Mouse (Mus musculus) frontal cortex, adult 2 months (tissue): ENCODE data around the gene Ralb. TPM values are rescaled to one million over a fixed set of nuclear protein-coding genes. Genes with fewer than 3 reads are reported as not detected.
A peak's percentile ranks its signal among the peaks of the same experiment; 100 is the strongest.

Experiments used
- DNase-seq, 2 experiments: peaks; one replicate each; pipeline ENCODE4 v3.0.0; 2022; ENCODE audit warnings: low spot score in 1 of 2; ENCODE audit errors: extremely low spot score in 1 of 2
- polyA plus RNA-seq: library from polyadenylated mRNA; depleted of rRNA; stranded (reverse); fragments of >200 nt; gene quantifications from 2 replicates; pipeline ENCODE4 v1.2.3, GENCODE M21; 2012

The Ralb gene
- polyA plus RNA-seq, 1 experiment: 27.7 TPM

DNA sequence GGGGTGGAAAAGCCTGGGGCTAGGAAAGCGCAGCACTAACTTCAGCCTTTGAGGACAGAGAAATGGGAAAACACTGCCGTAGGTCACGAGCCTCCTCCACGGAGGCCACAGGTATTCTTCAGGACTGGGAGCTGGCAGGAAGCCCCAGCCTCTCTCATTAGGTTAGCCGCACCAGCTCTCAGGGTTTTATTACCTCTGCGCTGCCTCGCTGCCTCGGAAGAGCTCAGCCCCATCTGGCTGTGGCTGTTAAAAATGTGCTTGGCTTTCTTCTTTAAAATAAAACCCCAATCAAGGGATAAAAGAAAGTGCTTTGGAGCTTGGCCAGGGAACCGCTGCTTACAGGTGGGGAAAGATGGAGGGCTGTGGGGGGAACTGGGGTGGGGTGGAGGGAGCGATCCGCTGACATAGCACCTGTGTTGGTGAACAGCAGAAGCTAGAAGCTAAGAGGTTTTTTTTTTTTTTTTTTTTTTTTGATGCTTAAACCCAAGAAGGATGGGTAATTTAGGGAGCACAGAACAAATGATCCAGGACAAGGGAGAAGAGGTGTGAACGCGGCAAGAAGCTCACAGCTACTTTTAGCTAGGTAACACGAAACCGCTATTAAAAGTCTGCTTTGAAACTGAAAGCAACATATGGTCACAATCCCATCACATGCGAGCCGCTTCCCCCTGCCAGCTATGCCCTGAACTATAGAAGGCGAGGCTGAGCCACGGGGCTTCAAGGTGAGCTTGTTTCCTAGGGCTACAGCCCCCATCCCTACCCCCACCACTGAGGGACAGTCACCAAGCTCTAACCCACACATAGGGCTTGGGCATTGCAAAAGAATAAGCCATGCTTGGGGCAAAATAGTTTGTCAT lies 47.7 kb downstream of the Ralb start:
- no peak for DNase-seq

GRCm38 (mm10) chr1:119453731-119454130 lies 50.9 kb downstream of the Ralb start:
- no peak for DNase-seq

GRCm38 (mm10) chr1:119451417-119451816 lies 53.2 kb downstream of the Ralb start:
- peak in 1 of 2 experiments; percentile 65 for DNase-seq

DNA sequence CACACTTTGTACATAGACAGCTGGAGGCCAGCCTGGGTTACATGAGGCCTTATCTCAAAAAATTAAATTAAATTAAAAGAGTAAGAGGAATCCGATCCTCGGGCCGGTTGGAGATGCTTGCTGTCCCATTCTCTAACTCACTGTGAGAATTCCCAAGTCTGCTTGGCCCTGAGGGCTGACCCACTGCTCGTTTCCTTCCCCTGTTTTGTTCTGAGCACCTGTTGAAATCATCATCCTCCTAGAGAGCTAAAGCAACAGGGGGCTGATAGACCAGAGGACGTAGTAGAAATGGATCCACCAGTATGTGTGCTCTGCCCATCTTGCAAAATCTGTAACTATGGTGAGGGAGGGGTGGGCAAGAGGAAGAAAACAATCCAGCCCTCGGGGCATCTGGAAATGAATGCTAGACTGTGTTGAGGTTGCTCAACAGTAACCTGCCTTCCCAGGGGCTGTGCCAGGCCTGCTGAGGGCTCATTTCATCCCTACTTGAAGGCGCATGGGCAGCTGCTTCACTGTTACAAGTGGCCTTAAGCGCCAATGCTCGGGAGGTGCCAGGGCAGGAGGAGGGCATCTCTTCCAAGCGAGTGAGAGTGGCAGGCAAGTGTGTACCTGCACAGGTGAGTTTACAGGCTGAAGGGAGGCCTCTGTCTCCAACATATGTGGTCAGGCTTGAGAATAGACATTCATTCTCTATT lies 53.8 kb downstream of the Ralb start:
- DNase-seq: no peak

GRCm38 (mm10) chr1:119446753-119447283 lies 57.8 kb downstream of the Ralb start:
- DNase-seq: no peak

- DNase-seq: no peak
These were observed 60.8 kb downstream of the Ralb start for GRCm38 (mm10) chr1:119443591-119444350.

DNA sequence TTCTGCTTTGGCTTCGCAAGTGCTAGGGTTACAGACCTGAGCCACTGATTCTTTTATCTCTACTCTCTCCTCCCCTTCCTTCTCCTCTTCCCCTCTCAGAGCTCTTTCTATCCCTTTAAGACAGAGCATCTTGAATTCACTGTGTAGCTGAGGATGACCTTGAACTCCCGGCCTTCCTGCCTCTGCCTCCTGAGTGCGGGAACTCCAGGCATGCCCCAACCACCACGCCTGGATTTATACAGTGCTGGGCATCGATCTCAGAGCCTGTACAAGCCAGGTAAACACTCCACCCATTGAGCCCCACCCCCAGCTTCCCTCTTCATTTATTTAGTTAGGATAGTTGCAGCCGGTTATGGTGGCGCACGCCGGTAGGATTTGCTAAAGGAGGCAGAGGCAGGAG lies 61.7 kb downstream of the Ralb start:
- DNase-seq: no peak

- DNase-seq: no peak
These were observed 66.4 kb downstream of the Ralb start for GRCm38 (mm10) chr1:119438105-119438637.

DNA sequence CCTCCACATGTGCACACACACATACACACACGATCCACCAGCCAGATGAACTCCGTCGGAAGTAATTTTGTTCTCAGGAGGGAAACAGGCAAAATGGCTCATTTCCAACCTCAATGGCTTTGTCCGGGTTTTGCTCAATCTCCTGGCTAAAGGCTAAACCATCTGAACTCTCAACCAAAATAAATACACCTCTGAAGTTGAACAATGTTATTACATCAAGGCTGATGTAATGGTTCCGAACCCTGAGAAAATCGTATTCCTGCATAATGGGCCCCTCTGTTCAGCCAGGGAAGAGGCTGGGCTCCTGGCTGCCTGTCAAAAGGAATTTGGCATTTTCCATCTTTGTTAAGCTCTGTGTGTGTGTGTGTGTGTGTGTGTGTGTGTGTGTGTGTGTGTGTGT lies 67.2 kb downstream of the Ralb start:
- no peak for DNase-seq

GRCm38 (mm10) chr1:119424141-119424860 lies 80.3 kb downstream of the Ralb start:
- DNase-seq: no peak

- DNase-seq: peak in 1 of 2 experiments; percentile 64
These were observed 81.1 kb downstream of the Ralb start for GRCm38 (mm10) chr1:119423510-119423909.

DNA sequence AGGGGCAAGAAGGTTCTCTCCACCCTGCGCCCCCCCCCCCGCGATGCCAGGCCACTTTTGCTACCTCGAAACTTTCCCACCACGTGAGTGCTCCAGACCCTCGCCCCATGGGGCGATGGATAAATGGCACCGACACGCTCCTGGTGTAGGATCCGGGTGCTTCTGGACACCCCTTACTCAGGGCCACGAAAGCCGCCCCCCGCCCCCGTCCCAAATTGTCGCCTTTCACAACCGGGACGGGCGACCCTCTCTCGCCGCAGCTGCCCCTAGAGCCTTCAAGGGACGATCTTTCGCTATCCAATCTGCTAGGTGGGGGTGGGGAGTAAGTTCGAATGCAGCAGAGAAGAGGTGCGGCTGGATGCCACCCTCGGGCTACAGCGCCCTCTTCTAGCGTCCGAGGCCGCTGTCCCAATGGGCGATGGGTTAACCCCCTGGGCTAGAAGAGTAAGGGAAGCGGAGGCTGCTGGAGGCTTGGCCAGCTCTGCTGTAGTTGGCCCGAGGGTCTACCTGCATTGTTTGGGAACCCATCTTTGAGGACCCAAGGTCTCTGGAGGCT lies 82.1 kb downstream of the Ralb start:
- DNase-seq: no peak

DNA sequence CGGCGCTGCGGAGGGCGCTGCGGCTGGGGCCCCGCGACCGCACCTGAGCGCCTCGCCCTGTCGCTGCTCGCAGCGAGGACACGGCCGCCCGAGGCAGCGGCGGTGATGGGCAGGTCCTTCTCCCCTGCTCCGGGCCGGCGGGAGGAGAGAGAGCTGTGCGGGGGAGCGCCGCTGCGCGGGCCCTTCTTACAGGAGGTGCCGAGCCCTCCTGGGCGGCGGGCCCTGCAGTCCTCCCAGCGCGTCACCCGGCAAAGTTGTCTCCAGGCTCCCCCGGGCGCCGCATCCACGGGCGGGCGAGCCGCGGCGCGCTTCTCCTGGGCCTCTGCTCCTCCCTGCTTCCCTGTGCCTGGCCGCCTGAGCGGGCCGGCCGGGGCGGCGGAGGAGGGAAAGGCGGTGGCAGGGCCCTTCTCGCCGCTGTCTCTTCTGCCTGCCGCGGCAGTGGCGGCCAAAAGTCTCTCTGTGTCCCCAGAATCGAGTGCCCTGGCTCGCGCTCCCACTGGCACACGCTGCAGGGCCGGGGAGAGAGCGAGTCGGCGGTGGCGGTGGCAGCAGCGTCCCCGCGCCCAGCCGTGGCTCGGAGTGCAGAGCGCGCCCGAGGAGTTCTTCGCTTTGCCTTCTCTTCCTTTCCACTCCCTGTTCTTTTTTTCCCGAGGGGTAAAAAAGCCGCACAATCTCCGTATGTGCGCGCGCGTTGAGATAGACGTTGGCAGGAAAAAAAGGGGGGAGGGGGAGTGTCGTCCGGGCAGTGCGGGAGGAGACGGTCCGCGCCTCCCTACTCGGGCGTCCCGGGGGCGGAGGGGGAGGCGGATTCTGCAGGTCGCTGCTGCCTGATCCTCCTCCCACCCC lies 82.8 kb downstream of the Ralb start, which contains the start of gene Inhbb:
Gene Inhbb, minus strand, starts transcription at position 673 of the 846 bp plus-strand sequence.
- peak in 1 of 2 experiments; percentile 38 for DNase-seq

DNA sequence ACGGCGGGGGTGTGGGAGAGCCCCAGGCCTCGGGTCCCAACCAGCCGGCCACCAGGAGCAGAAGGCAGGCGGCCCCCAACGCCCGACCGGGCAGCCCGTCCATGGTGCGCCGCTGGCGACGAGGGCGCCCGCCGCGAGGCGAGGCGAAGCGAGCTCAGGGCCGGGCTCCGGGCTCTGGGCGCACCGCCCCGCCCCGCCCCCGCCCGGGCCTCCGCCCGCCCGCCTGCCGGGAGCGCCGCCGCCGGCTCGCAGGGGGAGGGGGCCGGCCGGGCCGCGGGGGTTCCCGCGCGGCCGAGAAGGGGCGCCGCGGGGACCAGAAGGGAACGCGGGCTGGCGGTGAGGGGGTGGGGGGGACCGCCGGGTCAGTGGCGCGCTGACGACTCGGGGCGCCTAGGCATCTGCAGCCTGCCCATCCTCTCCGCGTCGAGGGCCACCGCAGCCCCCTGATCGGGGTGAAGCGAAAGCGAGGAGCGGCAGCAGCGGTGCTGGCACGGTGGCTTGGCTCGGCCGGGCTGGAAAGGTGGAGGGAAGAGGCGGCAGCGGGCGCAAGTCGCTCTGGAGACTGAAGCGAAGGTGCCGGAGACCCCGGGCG lies 83.5 kb downstream of the Ralb start:
- no peak for DNase-seq
